Mouse (Mus musculus) T-cell, adult 2 months (primary cell): ENCODE data around the gene Tnfrsf25.
A peak's percentile ranks its signal among the peaks of the same experiment; 100 is the strongest.

Source experiments
- DNase-seq: peaks from one replicate; pipeline ENCODE4 v3.0.0; 2022; ENCODE audit warnings: low spot score

Gene Tnfrsf25

DNA sequence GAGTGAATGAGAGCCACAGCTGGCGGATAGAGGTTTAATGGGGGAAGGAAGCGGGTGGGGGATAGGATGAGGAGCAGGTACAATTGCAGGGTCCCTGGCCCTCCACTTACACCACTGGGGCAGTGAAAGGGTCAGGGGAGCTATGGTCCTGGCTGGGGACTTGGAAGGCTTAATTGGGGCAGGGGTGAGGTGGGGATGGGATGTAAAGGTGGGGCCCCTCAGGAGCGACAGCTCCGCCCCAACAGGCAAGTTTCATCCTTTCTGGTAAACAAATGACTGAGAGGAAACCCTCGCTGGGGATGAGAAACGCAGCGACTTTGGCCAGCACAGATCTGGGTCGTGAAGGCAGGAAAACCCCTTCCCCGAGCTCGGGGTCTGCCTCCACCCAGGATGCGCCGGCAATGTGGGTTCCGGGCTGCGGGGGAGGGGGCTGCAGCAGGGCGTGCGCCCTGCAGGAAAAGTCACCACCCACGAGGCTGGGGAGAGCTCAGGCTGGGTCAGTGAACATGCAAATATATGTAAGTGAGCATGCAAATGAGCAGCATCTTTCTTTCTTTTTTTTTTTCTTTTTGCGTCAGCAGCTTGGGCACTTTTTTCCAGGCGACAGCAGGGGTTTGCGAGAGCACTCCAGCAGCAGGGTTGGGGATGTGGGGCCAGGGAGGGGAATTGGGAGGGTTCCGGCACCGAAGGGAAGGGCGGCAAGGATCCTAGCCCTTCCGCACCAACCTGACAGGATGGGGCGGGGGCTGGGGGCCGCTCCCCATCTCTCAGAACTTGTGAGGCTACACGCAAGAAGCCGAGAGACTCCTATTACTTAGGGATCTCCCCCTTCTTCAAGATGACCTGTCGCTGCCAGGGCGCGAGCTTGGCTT lies 4.8 kb downstream of the Tnfrsf25 start:
- peak; percentile 71 for DNase-seq

DNA sequence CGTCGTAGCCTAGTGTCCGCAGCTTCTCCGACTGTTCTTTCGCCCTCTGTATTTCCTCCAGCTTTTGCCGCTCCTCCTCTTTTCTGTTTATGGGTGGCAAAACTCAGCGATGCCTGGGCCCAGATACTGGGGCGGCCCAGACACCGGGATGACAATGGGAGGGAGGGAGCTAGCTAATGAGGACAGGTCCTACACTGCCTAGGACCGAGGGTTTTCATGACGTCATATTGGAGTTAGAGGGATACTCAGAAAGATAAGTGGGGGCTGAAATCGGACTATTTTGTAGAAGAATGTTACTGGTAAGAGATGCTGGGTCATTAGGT lies 5.4 kb downstream of the Tnfrsf25 start:
- DNase-seq: no peak

DNA sequence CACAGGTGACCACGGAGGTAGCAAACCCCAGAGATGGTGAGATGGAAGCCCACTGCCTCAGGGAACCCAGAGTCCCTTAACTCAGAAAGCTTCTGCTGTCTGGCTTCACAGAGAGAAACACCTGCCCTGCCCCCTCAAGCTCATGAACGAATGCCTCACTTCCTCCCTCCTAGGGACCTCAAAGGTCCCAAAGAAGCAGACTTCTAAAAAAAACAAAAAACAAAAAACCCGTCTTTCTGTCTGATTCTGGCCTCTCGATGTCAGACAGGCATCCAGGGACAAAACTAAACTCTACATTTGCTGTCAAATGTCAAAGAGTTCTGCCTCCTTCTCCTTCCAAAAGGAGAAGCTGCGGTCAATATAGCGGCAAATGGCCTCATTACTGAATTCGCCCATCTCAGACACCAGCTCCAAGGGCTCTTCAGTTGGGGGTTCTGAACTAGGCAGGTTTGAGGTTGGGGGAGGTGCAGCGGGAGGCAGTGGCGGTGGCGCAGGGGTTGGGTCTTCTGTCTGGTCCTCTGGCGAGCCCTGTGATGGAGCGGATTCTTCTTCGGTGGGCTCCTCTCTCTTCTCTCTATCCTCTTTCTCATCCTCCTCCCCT lies 8.7 kb downstream of the Tnfrsf25 start:
- DNase-seq: no peak

DNA sequence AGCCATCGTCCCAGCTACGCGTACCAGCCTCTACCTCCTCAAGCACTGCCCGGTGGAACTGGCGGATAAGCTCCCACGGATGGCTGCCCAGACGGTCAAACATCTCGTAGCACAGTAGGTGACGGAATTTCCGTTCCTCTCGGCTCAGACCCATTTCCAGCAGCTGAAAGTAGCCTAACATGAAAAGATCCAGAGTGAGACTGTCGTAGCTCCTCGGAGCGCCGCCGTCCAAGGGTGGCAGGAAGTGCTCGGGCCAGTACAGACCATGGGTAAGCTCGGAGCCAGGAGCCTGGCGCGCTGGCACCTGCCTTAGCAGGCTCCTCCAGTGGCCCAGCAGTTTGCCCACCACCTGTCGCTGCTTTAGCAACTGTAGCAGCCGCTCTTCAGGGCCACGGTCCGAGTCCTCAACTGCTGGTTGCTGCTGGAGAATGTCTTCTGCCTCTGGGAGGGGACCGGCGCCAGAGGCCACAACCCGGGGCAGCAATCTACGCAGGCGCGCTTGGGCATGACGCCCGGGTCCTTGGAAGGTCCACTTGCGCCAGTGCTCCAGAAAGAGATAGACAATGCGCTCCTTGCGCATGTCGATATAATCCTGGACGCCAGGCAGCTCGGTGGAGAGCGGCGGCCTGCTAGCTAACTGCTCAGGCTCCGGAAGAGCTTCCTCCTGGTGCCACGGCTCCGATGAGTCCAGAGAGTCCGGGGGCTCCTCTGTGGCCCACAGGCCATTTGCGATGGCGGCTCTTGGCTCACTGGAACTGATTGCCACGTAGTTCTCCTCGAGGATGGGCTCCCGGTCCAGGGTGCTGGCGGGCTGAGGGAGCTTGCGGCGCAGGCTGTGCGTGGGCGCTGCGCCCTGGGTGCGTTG lies 9.7 kb downstream of the Tnfrsf25 start:
- DNase-seq: no peak

DNA sequence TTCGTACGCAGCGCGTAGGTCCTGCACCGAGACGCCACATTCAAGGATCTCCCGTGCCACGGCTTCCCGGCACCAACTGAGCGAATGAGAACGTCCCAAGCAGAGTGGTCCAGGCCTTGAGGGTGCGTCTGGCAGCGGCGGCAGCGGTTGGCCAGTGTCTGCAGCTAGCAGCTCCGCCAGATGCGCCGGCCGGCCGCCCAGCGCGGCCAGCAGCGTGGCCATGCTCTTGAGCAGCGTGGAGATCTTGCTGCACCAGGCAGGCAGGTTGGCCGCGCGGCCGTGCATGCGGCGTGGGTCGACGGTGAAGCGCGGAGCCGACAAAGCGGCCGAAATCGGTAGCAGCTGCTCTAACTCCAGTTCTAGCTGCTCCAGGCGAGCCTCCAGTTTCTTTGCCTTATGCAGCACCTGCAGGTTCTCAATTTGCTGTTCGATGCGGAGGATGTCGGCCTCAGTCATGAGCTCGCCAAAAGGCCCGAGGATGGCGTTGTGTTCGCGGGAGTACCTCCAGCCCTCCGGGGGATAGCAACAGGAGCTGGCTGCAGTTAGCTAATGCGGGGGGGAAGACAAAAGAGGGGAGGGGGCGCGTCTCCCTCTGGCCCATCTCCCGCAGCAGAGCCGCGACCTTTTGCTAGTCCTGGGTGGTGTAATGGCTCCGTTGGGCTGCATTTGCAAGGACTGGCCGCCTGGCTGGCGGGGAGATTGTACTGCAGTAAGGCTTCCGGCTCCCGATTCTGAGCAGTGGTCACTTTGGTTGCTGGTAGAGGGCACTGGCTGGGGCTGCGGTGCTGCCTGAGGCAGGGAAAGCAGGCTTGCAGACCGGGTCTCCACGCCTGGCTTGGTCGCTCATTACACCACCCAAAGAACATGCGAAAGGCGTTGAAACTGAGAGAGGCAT lies 10.5 kb downstream of the Tnfrsf25 start:
- no peak for DNase-seq

DNA sequence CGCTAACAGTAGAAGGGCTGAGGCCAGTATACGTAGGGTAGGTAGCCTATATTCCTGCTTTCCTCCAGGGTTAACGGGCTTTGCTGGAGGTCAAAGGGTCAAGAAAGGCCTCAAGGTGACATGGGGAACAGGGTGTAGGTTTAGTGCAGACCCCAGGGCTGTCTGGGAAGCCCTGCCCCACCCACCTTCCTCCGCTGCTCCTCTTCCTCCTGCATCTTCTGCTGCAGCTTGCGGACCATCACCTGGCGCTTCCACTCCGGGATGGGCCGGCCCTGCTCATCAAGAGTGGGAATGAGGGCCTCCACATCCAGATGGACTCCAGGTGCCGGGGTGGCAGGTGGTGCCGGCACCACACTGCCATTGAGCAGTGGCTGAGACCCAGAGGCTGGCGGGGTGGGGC lies 12.2 kb downstream of the Tnfrsf25 start:
- DNase-seq: no peak

DNA sequence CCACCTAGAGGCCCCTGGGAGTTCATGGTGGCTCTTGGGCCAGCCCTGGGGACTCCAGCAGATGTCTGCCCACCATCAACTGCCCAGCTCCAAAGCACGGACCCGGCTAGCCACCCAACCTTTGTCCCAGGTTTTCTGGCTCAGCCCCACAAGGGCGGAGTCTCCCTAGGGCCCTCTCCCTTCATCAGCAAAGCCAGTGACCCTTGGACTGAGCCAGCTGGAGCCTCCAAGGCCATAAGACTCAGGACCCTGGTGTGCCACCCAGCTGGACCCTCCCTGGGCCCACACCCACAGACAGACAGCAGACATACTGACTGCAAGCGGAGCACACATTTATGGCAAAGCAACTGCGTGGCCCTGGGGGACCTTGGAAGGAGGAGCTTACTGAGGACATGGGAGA lies 13.1 kb downstream of the Tnfrsf25 start:
- no peak for DNase-seq

DNA sequence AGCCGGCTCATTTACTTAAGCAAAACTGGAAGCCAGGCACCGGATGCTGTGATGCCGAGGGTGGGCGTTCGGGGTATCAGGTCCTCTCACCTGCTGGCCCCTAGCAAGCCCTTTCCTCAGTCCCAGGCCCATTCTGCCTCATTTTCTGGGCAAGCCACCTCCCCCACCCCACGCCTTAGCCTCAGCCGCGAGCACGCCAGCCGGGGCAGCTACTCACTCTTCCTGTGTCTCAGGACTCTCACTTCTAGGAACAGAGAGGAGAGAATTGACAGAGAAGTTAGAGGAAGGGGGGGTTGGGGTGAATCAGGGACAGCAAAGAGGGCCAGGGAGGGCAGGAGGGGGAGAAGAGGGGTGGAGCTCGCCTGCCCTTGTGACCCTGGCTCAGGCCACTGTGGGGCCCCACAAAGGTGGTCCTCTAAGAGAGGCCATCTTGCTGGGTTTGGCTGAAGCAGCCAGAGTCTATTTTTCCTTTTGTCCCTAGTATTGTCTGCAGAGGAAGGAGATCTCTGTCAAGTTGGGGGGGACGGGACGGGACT lies 13.7 kb downstream of the Tnfrsf25 start:
- DNase-seq: no peak

DNA sequence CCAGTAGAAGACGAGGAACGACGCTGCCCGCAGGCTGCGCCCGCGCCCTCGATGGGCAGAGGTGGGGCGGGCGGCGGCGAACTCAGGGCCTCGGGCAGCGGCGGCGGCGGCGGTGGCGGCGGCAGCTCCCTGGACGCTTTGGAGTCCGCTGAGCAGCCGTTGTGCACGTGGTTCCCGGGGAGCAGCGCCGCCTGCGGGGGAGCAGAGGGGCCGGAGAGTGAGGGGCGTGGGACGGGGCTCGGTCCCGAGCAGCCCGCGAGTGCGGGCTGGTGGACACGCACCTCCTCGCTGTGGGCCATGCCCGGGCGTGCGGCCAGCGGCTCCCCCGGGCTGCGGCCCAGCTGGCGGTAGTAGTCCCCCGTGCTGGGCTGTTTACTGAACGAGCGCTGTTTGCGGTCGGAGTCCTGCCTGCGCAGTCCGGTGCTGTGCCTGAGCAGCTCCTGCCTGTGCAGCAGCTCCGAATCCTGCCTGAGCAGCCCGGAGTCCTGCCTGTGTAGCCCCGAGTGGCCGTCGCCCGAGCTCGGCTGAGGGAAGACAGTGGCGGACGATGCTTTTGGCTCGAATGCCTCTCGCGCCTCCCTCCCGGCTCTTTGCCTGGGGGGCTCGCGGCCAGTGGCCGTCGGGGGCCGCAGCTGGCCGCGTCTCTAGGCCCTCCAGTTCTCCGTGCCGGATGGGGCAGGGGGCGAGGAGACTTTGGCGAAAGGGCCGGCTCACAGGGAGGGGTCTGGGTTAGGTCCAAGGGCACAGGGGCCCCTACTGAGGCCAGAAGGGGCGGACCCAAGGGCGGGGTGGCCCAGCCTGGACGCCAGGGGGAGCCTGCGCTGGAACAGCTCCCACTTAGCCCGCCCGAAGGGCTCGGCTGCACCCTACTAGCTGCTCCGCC lies 15.3 kb downstream of the Tnfrsf25 start:
- peak; percentile 50 for DNase-seq

DNA sequence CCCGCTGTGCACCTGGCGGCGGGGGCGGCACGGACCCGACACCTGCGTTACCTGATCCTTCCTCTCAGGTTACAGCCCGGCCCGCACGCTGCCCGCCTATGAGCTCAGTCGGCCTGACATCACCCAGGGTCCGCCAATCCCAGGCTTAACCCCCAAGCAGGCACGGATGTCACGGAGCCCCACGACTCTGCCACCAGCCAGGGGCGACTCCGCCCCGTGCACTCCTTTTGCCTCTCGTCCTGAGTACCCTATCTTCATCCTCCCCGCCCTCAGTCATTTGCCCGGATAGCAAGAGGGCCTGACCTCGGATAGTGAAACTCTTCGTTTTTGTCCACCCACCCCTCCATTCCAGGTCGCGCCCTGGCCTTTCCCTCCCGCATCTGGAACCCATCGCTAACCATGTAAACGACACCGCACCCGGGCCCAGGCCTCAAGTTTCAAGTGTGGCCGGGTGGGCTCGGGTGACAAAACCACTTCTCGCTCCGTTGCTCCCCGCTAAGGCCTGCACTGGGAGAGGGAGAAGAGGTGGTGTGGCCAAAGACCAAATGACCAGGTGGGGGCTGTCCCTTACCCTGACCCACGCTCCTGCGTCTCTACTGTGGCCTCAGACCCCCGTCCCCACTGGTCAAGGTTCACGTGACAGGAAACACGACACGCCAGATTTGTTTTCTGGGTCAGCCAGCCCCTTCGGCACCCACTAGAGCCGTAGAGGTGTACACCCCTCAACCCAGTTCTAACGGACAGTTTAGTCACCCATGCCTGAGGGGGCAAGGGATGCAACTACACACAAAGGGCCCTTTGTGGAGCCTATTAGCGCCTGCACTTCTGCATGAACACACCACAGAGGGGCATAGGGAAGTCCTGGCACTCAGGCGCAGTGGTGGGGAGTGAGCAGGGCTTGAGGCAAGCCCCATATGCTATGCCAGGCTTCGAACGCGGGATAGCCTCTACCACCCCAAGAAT lies 16.4 kb downstream of the Tnfrsf25 start:
- no peak for DNase-seq

DNA sequence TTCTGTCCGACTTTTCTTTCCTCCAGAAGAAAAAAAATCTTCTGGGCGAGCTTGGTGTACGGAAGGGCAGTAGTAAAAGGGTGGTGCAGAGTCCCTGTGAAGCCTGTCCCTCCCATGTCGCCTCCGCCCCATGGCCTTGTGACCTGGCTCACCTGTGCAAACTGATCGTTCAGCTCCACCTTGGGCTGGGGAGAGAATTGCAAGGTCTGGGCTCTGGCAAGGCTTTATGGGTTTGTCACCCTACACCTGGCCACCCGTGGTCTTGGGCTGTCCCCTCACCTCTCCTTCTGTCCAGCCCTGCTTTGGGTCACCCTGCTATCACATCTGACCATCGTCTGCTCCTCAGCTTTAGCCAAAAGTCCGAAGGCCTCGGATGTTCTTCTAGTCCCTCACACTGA lies 17.0 kb downstream of the Tnfrsf25 start:
- DNase-seq: no peak

DNA sequence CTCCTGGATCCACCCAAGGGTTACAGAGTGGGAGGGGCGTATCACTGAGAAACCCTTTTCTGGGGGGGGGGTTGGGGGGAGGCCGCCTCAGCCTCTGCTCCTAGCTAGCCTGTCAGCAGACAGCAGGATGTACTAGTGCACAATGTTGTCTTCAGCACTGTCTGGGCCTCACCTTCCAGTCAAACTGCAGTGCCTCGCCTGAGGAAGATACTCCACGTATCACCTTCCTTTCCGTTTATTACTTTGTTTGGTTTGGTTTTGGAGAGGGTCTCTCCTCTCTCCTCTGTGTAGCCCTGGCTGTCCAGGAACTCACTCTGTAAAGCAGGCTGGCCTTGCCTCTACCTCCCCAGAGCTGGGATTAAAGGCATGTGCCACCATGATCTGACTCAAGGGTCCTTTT lies 17.5 kb downstream of the Tnfrsf25 start:
- DNase-seq: no peak

DNA sequence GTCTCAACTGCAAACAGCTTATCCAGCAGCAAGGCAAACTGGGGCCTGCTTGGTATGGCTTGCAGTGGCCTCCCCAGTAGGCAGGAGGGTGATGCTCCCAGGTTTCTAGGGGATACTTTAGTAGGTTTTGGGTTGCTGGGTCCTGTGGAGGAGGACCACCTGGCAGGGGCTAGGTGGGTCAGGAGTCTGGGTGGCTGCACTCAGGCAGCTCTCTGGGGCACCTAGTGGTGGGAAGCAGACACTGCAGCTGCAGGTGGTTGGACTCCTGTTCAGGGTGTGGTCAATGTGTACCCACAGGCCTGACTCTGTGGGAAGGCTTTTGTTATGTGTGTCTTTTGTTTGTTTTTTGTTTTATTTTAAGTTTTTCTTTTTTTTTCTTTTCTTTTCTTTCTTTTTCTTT lies 18.8 kb downstream of the Tnfrsf25 start:
- DNase-seq: peak; percentile 58

DNA sequence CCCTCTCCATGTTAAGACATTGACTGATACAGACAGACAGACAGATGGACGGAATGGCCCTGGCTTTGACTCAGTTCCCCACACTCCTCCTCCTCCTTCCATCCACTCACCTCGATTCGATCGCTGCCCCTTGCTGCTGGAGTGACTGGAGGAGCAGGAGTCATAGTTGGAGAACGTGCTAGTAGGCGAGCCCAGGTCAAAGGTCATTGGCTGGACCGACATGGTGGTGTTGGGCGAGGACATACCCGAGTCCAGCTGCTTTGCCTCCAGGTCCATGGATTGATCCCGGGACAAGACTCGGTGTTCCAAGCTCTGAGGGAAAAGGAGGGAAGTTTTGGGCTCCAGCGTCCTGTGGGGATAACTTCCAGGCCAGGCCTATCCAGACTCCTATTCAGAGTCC lies 19.6 kb downstream of the Tnfrsf25 start:
- no peak for DNase-seq

DNA sequence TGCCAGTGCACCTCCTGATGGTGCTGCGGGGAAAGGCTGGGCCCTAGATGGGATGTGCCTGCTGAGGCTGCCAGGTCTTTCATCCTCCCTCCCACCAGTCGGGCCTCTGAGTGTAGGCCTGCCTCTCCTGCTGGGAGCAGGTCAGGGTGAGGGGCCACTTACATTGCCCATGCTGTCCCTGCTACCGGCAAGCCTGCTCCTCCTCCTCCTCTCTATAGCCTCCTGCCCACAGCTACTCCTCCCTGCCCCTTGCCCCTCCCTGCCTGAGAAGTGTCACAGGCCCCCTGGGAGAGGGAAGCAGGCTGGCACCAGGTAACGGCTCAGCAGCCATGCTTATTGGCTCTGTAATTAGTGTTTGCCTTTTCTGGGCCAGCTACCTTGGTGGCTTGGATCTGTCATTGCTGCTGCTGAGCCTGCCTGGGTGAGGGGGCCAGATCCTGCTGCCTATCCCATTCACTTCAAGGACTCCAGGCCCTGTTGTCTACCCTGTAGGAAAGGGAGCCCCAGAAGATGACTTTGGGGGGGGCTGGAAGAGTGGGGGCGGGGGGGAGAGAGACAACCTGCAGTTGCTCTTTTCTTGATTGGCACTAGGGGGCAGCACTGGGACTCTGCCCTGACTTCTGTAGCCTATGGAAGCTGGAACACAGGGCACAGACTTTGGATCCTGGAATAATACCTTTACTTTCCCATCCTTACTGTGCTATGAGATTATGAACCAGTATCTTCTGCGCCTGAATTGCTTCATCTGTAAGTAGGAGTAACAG lies 20.6 kb downstream of the Tnfrsf25 start:
- peak; percentile 28 for DNase-seq

DNA sequence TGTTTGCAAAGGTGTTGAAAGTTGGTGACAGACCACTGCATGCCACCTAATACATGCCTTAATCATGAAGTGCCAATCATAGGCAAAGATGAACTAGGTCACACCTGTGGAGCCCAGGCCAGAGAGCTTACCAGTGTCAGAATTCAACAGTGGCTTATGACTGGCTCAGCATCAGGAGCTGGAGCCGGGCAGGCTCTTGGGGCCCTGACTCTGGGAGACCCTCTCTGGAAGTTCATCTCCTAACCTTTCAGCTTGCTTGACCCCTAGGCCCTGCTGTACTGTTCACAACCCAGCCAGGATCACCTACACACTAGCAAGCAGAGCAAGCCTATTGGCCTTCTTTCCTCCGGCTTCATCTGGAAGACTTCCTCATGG lies 21.1 kb downstream of the Tnfrsf25 start:
- no peak for DNase-seq

DNA sequence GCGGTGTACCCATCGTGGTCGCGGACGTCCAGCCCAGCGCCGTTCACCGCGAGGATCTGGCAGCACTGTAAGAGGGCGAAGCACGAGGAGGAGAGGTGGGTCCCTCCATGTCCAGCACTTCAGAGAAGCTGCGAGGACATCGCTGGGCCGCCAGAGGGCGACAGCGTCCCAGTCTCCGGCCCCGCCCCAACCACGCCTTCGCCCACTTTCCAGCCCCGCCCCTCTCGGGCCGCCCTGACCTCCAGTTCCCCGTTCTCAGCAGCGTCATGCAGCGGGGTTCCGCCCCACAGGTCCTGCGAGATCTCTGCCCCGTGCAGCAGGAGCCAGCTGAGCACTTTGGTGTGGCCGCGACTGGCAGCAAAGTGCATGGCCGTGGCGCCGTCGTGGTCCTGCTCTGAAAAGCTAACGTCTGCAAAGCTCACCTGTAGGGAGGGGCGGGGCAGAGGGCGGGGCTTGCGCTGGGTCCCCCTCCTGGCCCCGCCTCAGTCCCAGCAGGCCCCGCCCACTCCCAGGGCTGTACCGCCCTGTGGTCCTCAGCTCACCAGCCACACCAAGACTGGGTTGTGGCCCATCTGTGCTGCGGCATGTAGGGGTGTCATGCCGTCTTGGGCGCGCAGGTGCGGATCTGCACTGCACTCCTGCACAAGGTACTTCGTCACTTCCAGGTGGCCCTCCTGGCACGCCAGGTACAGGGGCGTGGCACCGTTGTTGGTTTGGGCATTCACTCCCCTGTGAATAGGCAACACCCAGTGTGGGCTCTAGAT lies 22.9 kb downstream of the Tnfrsf25 start:
- peak; percentile 82 for DNase-seq

DNA sequence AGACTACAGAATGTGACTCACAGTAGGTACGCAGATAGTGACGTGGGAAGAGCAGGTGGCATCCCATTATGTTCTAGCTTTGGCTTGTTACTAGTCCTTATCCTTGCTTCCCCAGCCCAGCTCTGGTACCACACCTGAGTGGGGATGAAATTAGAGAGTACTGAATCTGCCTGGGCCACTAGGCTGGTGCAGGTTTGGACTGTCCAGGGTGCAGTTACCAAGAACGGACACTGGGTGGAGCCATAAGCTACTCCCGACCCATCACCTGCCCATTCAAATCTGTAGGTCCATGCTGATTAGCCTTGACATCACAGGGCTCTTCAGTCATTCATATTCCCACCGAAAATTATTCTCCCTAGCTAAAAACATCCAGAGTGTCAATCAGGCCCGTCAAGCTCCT lies 24.7 kb downstream of the Tnfrsf25 start:
- DNase-seq: peak; percentile 44
